Mouse (Mus musculus) MEL (cell line): ENCODE data around the gene Pstk. TPM values are rescaled to one million over a fixed set of nuclear protein-coding genes. Genes with fewer than 3 reads are reported as not detected.

ENCODE experiments used
- DNase-seq: peaks from one replicate; pipeline ENCODE4 v3.0.0; 2011; ENCODE audit warnings: low read depth, low spot score
- H3K27ac ChIP-seq: 2 replicates; pipeline ENCODE4 v1.5.1; 2012; ENCODE audit warnings: low read depth, mild to moderate bottlenecking, control low read depth, low read length, moderate library complexity; ENCODE audit not compliant: control insufficient read depth
- H3K27me3 ChIP-seq, 2 experiments: fragments of 150-350 bp in 1 of 2; sonication (generic) in 1 of 2; 2 replicates each; pipeline ENCODE4 v1.6.1; 2012; ENCODE audit warnings: low read length in 2 of 2, mild to moderate bottlenecking in 2 of 2, improper control_type of control experiment in 1 of 2, moderate library complexity in 1 of 2; ENCODE audit not compliant: insufficient read depth in 2 of 2, control insufficient read depth in 1 of 2
- H3K36me3 ChIP-seq, 2 experiments: 2 replicates each; pipeline ENCODE4 v1.6.1; 2012 to 2014; ENCODE audit warnings: low read length in 2 of 2, improper control_type of control experiment in 1 of 2, inconsistent platforms in 1 of 2, mild to moderate bottlenecking in 1 of 2; ENCODE audit not compliant: insufficient read depth in 2 of 2, control insufficient read depth in 1 of 2
- H3K4me1 ChIP-seq, 2 experiments: fragments of 150-350 bp in 1 of 2; sonication (generic) in 1 of 2; 2 replicates each; pipeline ENCODE4 v1.6.1; 2012; ENCODE audit warnings: low read length in 2 of 2, improper control_type of control experiment in 1 of 2, mild to moderate bottlenecking in 1 of 2; ENCODE audit not compliant: insufficient read depth in 2 of 2, control insufficient read depth in 1 of 2
- H3K4me3 ChIP-seq, 2 experiments: fragments of 150-350 bp in 1 of 2; sonication (generic) in 1 of 2; 2 replicates each; pipeline ENCODE4 v1.5.1; 2012; ENCODE audit warnings: low read depth in 2 of 2, low read length in 2 of 2, mild to moderate bottlenecking in 2 of 2, moderate library complexity in 2 of 2, control low read depth in 1 of 2, improper control_type of control experiment in 1 of 2; ENCODE audit not compliant: control insufficient read depth in 1 of 2, insufficient read depth in 1 of 2
- H3K79me2 ChIP-seq: 2 replicates; pipeline ENCODE4 v1.6.1; 2012; ENCODE audit warnings: mild to moderate bottlenecking, low read length, moderate library complexity; ENCODE audit not compliant: control insufficient read depth, poor library complexity, insufficient read depth
- H3K9ac ChIP-seq: 2 replicates; pipeline ENCODE4 v1.6.1; 2012; ENCODE audit warnings: low read depth, mild to moderate bottlenecking, control low read depth, low read length, moderate library complexity; ENCODE audit not compliant: control insufficient read depth, poor library complexity, severe bottlenecking
- H3K9me3 ChIP-seq: fragments of 150-350 bp; sonication (generic); replicated peaks from 2 replicates; pipeline ENCODE4 v1.6.1; 2012; ENCODE audit warnings: mild to moderate bottlenecking, low read length, improper control_type of control experiment, moderate library complexity; ENCODE audit not compliant: insufficient read depth
- BHLHE40 ChIP-seq: IDR thresholded peaks from 2 replicates; pipeline ENCODE4 v1.6.1; 2012; ENCODE audit warnings: low read depth, mild to moderate bottlenecking, inconsistent platforms, low read length, improper control_type of control experiment, borderline replicate concordance
- E2F4 ChIP-seq: IDR thresholded peaks from 2 replicates; pipeline ENCODE4 v1.6.1; 2011; ENCODE audit warnings: low read depth, low read length, improper control_type of control experiment, borderline replicate concordance
- ELF1 ChIP-seq: IDR thresholded peaks from 2 replicates; pipeline ENCODE4 v1.6.1; 2014; ENCODE audit warnings: low read depth, mild to moderate bottlenecking, inconsistent platforms, low read length, improper control_type of control experiment, moderate library complexity
- ETS1 ChIP-seq: IDR thresholded peaks from 2 replicates; pipeline ENCODE4 v1.6.1; 2012; ENCODE audit warnings: low read depth, mild to moderate bottlenecking, inconsistent platforms, low read length, improper control_type of control experiment, moderate library complexity
- MAFK ChIP-seq: IDR thresholded peaks from 2 replicates; pipeline ENCODE4 v1.6.1; 2011; ENCODE audit warnings: low read depth, mild to moderate bottlenecking, low read length, improper control_type of control experiment, borderline replicate concordance
- MAX ChIP-seq: IDR thresholded peaks from 2 replicates; pipeline ENCODE4 v1.6.1; 2011; ENCODE audit warnings: low read length, improper control_type of control experiment
- MEF2A ChIP-seq: IDR thresholded peaks from 2 replicates; pipeline ENCODE4 v1.6.1; 2014; ENCODE audit warnings: low read depth, mild to moderate bottlenecking, inconsistent platforms, low read length, improper control_type of control experiment; ENCODE audit not compliant: poor library complexity, insufficient replicate concordance, severe bottlenecking; ENCODE audit errors: extremely low read depth
- MYC ChIP-seq: IDR thresholded peaks from 2 replicates; pipeline ENCODE4 v1.6.1; 2011; ENCODE audit warnings: low read depth, mild to moderate bottlenecking, low read length, improper control_type of control experiment, moderate library complexity
- NELFE ChIP-seq: IDR thresholded peaks from 2 replicates; pipeline ENCODE4 v1.6.1; 2011; ENCODE audit warnings: low read depth, low read length, improper control_type of control experiment
- NRF1 ChIP-seq: IDR thresholded peaks from 2 replicates; pipeline ENCODE4 v1.6.1; 2014; ENCODE audit warnings: low read depth, mild to moderate bottlenecking, inconsistent platforms, low read length, improper control_type of control experiment, moderate library complexity; ENCODE audit not compliant: poor library complexity, insufficient read depth, severe bottlenecking
- POLR2AphosphoS5 ChIP-seq: IDR thresholded peaks from 2 replicates; pipeline ENCODE4 v1.6.1; 2012; ENCODE audit warnings: low read depth, borderline replicate concordance, mild to moderate bottlenecking, inconsistent platforms, low read length, moderate library complexity, mixed read lengths
- RCOR1 ChIP-seq: IDR thresholded peaks from 2 replicates; pipeline ENCODE4 v1.6.1; 2012; ENCODE audit warnings: low read depth, mild to moderate bottlenecking, inconsistent platforms, low read length, improper control_type of control experiment
- TCF12 ChIP-seq: IDR thresholded peaks from 2 replicates; pipeline ENCODE4 v1.6.1; 2014; ENCODE audit warnings: low read depth, mild to moderate bottlenecking, inconsistent platforms, low read length, improper control_type of control experiment, moderate library complexity
- USF1 ChIP-seq: IDR thresholded peaks from 2 replicates; pipeline ENCODE4 v1.6.1; 2014; ENCODE audit warnings: low read depth, mild to moderate bottlenecking, inconsistent platforms, low read length, improper control_type of control experiment, moderate library complexity
- ZNF384 ChIP-seq: IDR thresholded peaks from 2 replicates; pipeline ENCODE4 v1.6.1; 2012; ENCODE audit warnings: low read depth, mild to moderate bottlenecking, inconsistent platforms, low read length, improper control_type of control experiment
- polyA plus RNA-seq, 2 experiments: library from polyadenylated mRNA; stranded (reverse) in 1 of 2; unstranded in 1 of 2; fragments of >175 nt in 1 of 2; fragments of >200 nt in 1 of 2; gene quantifications; 2 replicates each; pipeline versions ENCODE4 v1.2.1 to v1.2.4; 2012; ENCODE audit warnings: low replicate concordance in 2 of 2, low read depth in 1 of 2; ENCODE audit not compliant: insufficient read length in 2 of 2, insufficient read depth in 1 of 2, missing spikeins in 1 of 2
- total RNA-seq: library from RNA; depleted of rRNA; stranded (reverse); fragments of 300-350 nt; gene quantifications from 2 replicates; pipeline ENCODE4 v1.2.3, GENCODE M21; 2012; rRNA removed

Gene Pstk
- total and polyA plus RNA-seq, 3 experiments, result 36.1 to 57.5 TPM; not detected in 1

- TF ChIP-seq MAFK (no peak), NRF1 (no peak), NELFE (no peak), ETS1 (no peak)
- TF ChIP-seq, all 39 proteins: peak for 3
These were observed 63.3 kb downstream of the Pstk start (continued) for GRCm38 (mm10) chr7:131434276-131434675.

GRCm38 (mm10) chr7:131437051-131437450, 66.1 kb downstream of the Pstk start:
- Histone ChIP-seq H3K27ac (no peak overlapping the region), H3K9ac (no peak overlapping the region), H3K79me2 (no peaks in the 10 kb centered on the region), H3K4me3 (no peak overlapping the region), H3K9me3 (no peaks in the 10 kb centered on the region), H3K4me1 (no peaks in the 10 kb centered on the region), H3K36me3 (no peaks in the 10 kb centered on the region), H3K27me3 (no peaks in the 10 kb centered on the region)
- no peak for DNase-seq
- no peak for TF ChIP-seq ELF1
- TF ChIP-seq E2F4, result no peak
- TF ChIP-seq NRF1, result no peak
- TF ChIP-seq NELFE, result no peak
- TF ChIP-seq TCF12, result no peak
- no peak for TF ChIP-seq MAX
- no peak for TF ChIP-seq ZNF384
- TF ChIP-seq RCOR1, result no peak
- no peak for TF ChIP-seq MYC
- TF ChIP-seq USF1, result no peak
- TF ChIP-seq MEF2A, result no peak
- TF ChIP-seq BHLHE40, result no peak
- no peak for TF ChIP-seq POLR2AphosphoS5

Other genes starting within 250 kb of the Pstk start
- not detected in 2 replicates for gene 4933402N03Rik, start 224.8 kb upstream of the Pstk start, total RNA-seq
- not detected for gene 4933402N03Rik, start 224.8 kb upstream of the Pstk start, polyA plus RNA-seq
- not detected in 2 replicates for gene 5430419D17Rik, start 196.7 kb upstream of the Pstk start, total RNA-seq
- gene 5430419D17Rik, start 196.7 kb upstream of the Pstk start, polyA plus RNA-seq, result not detected
- not detected in 2 replicates for gene Cuzd1, start 48.8 kb upstream of the Pstk start, total RNA-seq
- gene Cuzd1, start 48.8 kb upstream of the Pstk start, polyA plus RNA-seq, result not detected
- not detected in 2 replicates for gene Fam24b, start 41.6 kb upstream of the Pstk start, total RNA-seq
- gene Fam24b, start 41.6 kb upstream of the Pstk start, polyA plus RNA-seq, result under 1 TPM in 1 of 2 experiments, not detected in 1; 0.11 TPM
- gene Fam24a, start 37.3 kb upstream of the Pstk start, total RNA-seq, result not detected in 2 replicates
- gene Fam24a, start 37.3 kb upstream of the Pstk start, polyA plus RNA-seq, result not detected
- gene 2310057M21Rik, start 8.4 kb upstream of the Pstk start, total RNA-seq, result 16.7 and 18.0 TPM in 2 replicates
- 10 to 100 TPM in 1 of 2 experiments, not detected in 1; 33.0 TPM for gene 2310057M21Rik, start 8.4 kb upstream of the Pstk start, polyA plus RNA-seq
- gene Ikzf5, start 39.4 kb downstream of the Pstk start, total RNA-seq, result 8.3 and 8.8 TPM in 2 replicates
- gene Ikzf5, start 39.4 kb downstream of the Pstk start, polyA plus RNA-seq, result 10 to 100 TPM; 28.5 to 65.4 TPM
- gene Acadsb, start 39.5 kb downstream of the Pstk start, total RNA-seq, result 11.3 and 11.4 TPM in 2 replicates
- gene Acadsb, start 39.5 kb downstream of the Pstk start, polyA plus RNA-seq, result 10 to 100 TPM in 1 of 2 experiments, not detected in 1; 20.7 TPM
- not detected in 2 replicates for gene Hmx3, start 171.7 kb downstream of the Pstk start, total RNA-seq
- gene Hmx3, start 171.7 kb downstream of the Pstk start, polyA plus RNA-seq, result not detected
- 1.9 and 2.9 TPM in 2 replicates for gene Hmx2, start 177.6 kb downstream of the Pstk start, total RNA-seq
- 1 to 10 TPM in 1 of 2 experiments, not detected in 1; 6.4 TPM for gene Hmx2, start 177.6 kb downstream of the Pstk start, polyA plus RNA-seq
- 165 and 168 TPM in 2 replicates for gene Bub3, start 189.1 kb downstream of the Pstk start, total RNA-seq
- gene Bub3, start 189.1 kb downstream of the Pstk start, polyA plus RNA-seq, result 100 to 1,000 TPM; 212 to 321 TPM